Mouse (Mus musculus): ENCODE results near the gene Hps6.

The Hps6 gene

DNA sequence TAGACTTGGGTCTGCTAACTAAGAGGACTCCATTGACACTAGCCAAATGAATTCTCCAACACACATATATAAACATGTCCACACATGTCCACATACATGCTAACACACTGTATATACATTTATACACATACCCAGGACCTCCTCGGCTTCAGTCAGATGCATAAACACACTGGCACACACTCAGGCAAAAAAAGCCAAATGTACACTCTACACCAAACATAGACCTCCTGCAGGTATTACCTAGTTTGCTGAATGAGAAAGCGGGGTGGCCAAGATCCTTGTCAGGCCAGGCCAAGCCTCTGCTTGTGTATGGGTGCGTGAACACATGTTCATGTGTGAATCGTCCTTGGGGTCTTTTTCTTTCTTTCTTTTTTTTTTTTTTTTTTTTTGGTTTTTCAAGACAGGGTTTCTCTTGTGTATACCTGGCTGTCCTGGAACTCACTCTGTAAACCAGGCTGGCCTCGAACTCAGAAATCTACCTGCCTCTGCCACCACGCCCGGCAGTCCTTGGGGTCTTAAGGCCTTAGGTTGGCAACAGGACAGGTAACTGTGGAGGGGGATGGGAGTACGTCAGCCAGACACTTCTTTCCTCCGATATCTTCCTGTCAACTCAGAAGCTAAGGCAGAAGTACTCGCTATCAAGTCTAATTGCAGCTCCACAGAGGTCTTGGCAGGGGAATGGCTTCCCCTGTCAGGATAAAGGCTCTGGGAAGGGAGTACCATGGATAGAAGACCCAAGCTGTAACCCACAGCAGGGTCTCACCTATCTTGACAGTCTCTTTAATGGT is 27.1 kb downstream of the Hps6 start:
- DNase-seq = no peak

GRCm38 (mm10) chr19:46031689-46032432 is 28.6 kb downstream of the Hps6 start:
- no peak for DNase-seq

DNA sequence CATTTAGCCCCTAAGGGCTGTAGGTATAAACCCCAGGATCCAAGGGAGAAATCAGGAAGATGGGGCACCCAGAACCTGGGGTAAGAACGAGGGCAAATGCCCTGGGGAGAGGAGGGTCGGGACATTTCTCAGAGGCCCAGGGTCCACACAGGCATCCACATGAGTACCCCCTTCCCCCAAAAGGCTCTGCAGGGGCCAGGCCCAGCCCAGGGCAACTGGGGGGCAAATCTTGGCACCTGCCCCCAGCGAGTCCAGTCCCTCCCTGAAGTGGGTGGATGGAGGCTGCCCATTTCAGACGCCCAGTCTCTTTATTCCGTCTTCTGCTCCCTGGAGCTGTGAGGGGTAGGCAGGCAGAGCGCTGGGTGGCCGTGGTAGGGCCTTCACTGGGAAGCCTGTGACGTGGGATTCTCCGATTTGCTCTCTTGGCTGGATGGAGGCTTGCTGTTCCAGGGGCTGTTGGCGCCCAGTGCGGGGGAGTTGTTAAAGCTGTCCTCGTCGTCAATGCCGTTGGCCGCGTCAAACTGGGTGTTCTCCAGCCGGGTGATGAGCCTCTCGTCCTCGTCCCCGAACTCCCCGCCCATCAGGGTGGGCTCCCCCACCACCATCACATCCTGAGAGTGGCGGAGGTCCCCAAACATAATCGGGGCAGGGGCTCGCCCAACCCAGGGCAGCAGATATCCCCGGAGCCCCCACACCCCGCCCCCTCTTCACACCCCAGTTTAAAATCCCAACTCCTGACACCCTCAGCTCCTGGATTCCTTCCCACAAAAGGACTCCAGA is 29.6 kb downstream of the Hps6 start:
- DNase-seq = no peak

- DNase-seq = no peak
Measured at GRCm38 (mm10) chr19:46033911-46034310, 30.6 kb downstream of the Hps6 start.

DNA sequence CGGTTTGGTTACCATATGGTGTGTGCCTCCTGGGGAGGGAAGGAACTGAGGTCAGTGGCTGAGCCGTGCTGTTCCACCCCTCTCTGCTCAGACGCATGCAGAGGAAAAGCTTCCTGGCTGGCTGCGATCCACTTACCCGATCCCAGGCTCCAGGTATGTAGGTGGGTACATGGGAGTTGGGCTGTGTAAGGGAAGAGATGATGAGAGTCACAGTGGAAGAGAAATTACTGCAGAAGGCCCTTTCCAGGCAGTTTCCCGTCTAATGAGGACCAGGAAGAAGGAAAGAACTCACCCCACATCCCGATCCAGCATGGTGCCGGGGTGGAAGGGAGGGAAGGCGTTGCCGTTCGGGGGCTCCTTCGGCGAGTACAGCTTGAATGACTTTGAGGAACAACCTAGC is 32.7 kb downstream of the Hps6 start:
- DNase-seq = no peak

DNA sequence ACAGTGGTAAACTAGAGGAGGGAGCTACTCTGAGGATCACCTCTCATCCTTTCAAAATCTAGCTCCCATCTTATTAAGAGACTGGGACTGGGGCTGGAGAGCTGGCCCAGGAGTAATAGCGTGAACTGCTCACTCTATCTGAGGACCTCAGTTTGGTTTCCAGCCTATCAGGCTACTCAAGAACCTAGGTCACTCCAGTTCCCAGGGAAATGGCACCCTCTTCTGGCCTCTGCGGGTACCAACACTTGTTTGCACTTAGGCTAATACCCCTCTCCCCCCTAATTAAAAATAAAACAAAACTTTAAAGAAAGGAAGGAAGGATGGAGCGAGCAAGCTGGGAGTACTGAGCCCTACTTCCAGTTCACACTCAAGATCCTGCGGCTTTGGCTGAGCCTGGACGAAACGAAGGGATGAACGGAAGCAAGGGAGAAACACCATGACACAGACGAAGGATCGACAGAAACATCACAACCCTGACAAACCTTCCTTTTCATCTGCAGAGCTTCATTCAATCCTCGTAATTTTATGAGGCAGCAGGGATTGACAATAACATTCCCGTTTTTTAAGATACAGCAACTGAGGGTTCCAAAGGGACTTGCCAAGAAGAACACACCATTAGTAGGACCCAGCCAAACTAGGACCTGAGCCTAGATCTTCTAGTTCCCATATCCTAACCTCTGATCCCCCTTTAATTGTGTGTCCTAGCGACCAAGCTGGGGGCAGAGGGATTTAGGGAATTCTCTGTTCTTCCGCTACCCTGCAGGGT is 33.4 kb downstream of the Hps6 start:
- DNase-seq = no peak

DNA sequence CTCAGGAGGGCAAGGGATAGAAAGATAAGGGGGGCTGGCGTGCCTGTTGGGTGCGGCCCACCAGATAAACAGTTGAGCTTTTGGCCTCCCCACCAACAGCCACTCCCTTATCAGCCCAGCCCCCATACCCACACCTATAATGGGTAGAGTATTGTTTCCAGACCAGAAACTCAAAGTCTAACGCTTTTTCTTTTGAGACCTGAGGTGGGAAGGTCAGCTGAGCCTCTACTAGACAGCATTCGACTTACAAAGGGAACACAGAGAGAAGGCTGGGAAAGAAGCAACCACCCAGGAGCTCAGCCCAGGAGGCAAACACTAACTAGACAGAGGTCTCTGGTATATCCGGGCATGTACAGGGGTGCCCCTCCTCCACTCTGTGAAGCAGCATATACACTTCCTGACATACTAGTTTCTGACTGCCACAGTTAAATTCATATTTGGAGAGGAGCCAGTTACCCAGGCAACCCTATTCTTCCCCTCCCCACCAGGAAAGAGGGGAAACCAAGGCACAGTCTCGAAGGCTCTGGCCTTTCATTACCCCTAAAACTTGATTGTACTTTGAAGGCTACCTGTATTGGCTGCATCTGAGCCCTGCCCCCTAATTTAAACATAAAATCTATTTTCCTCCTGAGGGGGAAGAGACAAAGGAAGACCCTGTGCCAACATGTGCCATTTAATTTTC is 34.1 kb downstream of the Hps6 start:
- no peak for DNase-seq

DNA sequence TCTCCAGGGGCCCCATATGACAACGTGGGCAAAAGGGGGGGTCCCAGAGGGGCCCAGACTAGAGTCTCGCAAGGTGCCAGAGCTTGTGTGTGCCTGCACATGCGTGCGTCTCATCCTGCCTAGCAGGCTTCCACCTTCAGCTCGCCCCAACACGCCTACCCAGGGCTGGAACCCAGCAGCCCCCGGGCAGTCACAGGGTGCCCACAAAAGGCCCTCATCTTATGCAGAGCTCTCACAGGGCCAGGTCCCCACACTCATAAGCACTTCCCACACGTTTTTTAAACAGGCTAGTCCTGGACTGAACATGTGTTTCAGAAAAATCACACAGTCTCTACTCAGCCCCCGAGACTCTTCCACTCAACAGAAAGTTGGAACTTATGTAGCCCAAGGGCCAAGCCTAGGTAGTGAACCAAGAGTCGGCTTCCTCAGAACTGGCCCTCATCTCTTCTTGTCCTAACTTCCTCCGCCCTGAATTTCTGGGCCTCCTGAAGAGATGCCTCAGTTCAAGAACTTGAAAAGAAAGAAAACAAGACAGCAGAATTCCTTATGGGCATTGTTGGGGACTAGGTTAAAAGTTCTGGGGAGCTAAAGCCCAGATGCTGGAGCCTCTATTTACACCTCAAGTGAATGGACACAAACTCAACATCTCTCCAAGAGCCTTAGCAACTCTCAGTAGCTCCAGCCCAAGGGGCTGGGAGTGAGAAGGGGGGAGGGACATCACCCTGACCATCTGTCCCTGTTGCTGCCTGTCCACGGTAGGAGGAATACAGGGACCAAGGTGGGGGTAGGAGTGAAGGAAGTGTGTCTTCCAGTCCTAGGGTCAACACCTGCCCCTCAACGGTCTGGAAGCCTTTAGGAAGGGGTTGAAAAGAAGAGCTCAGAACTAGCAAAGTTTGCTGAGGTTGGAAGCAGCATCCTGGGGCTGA is 34.9 kb downstream of the Hps6 start:
- DNase-seq = no peak

DNA sequence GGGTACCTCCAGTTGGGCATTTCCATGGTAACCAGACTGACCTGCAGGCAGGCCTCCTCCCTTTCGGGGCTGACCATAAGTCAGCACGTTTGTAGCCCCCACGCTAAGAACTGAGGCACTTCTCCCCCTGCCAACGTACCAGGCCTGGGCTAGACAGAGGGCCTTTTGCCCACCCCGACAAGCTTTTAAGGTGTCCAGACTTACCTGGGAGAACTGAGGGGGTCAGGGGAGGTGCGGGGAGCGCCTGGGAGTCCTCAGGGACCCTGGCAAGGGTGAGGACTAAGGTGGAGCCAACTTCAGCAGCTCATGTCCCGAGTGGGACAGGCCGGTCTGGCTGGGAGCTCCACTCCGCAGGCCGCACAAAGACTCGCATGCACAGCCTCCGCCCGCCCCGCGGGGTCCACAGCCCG is 35.5 kb downstream of the Hps6 start:
- DNase-seq = no peak

GRCm38 (mm10) chr19:46039478-46039877 is 36.2 kb downstream of the Hps6 start:
- DNase-seq = peak; percentile 82

DNA sequence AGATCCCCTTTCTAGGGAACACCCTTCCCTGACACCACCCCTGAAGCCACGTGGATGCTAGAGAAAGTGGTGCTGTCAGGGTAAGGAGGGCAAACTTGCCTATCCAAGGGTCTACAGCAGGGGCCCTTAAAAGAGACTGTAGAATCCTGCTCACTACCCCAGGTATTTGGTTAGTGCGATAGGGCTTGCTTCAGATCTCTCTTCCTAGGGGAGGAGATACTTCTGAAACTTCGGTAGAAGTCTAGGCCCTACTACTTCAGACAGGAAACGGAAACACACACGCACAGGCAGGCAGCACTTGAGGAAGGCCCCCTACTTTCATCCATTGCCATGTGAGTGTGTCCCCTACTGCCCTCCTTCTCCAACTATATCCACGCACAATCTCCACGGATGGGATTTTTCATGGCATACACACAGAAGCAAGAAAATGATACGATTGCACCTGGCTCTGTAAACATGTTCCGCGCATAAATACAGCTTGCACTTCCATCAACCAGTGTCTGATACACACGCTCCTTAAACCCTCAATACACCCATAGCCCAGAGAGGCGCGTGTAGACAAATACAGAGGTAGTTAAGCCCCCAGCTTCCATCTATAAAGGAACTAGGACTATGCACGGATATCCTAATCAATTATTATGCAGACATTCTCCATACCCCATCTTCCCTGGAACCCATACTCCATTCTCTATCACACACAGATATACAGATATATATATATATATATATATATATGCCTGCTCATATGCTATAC is 37.0 kb downstream of the Hps6 start:
- no peak for DNase-seq

- no peak for DNase-seq
Measured at GRCm38 (mm10) chr19:46041299-46041932, 38.1 kb downstream of the Hps6 start.

- DNase-seq = peak; percentile 91
Measured at GRCm38 (mm10) chr19:46041933-46042475, 38.7 kb downstream of the Hps6 start.

DNA sequence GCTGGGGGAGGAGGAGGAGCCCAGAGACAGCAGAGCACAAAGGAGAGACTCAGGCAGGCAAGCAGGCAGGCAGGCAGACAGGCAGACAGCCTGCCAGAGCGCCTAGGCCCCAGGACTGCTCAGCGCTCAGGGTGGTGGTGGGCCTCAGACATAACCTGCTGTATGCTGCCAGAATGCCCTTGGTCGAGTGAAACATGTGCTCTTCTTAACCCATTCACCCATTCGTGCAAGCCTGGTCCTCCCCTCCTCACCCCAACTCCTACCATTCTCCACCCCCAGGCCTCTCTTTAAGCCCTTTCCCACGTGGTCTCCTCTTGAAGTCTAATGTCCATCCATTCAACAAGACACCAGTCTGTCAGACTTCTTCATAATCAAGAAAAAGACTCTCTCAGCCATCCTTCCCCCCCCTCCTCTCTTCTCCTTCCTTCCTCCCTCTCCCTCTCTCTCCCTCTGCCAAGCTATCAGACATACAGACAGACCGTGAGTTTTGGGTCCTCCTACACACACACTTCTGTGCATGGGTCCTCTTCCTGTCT is 39.2 kb downstream of the Hps6 start:
- DNase-seq = peak; percentile 41 to 46

DNA sequence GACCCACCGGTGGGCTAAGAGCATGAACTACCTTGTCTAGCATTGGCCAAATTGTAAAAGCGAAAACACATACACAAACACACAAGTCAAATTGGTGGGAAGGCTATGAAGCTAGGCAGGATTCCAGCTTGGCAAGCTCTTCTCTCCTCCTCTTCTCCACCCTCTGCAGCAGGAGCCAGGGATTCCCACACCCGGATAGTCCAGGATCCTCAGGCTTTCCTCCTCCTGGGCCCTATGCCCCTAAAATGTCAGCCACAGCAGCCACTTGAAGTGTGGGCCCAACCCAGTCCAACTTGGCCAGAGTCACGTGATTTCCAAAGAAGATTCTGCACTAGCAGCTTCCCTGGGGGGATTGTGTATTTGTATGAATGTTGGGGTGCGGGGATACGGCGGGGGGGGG is 40.1 kb downstream of the Hps6 start:
- DNase-seq = peak in 1 of 2 experiments; percentile 31

GRCm38 (mm10) chr19:46044271-46044992 is 41.1 kb downstream of the Hps6 start, which contains the start of gene Pprc1:
TSS of gene Pprc1 (plus strand) at chr19:46044886.
- DNase-seq = peak; percentile 50 to 65

DNA sequence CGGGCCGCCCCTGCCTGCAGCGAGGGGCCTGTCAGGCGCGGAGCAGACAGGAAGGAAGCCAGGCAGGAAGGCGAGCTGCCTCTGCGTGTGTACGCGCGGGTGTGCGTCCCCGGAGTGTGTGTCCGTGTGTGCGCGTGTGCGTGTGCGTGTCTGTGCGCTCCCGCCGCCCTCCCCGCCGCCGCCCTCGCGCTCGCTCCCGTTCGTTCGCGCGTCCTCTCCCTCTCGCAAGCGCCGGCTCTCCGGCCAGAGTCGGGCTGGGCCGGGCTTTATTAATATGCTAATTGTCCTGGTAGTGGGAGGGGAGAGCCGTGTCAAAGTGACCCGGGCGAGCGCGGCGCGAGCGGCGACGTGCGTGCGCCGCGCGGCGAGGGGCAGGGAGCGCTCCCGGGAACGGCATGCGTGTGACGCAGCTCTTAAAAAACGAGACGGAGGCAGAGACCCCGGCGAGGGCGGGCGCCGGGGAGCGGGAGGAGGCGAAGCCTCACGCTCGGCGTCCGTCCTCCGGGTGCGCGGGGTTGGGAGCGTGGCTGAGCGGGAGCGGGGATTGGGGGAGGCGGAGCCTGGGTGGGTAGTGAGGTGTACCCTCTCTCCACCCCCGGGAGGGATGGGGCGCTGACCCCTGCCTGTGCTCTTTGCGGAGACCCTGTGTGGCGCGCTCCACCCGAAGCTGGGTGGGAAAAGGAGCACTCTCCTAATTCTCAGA is 41.8 kb downstream of the Hps6 start, which contains the start of gene Ldb1:
Gene Ldb1, minus strand, starts transcription at position 222 of the 703 bp plus-strand sequence.
- peak; percentile 85 to 87 for DNase-seq
